Mouse (Mus musculus) kidney, postnatal 0 days (tissue): ENCODE data around the gene Hdc. TPM values are rescaled to one million over a fixed set of nuclear protein-coding genes. Genes with fewer than 3 reads are reported as not detected.

Experiments
- ATAC-seq: fragments of 200-750 bp; cut with Nextera tagmentation; replicated peaks from 2 replicates; pipeline ENCODE4 v1.8.0; 2017; ENCODE audit warnings: low read depth, moderate number of reproducible peaks, moderate TSS enrichment, moderate library complexity; ENCODE audit not compliant: low FRiP score
- DNase-seq: peaks from one replicate; pipeline ENCODE4 v3.0.0-alpha.2; 2016; ENCODE audit warnings: low spot score
- H3K27ac ChIP-seq: fragments of 300-500 bp; sonication (generic); 2 replicates; pipeline ENCODE4 v1.5.1; 2014; ENCODE audit warnings: mild to moderate bottlenecking
- H3K27me3 ChIP-seq: fragments of 300-500 bp; sonication (generic); 2 replicates; pipeline ENCODE4 v1.6.1; 2014; ENCODE audit warnings: low read length, mixed read lengths; ENCODE audit not compliant: insufficient read depth
- H3K36me3 ChIP-seq: fragments of 300-500 bp; sonication (generic); 2 replicates; pipeline ENCODE4 v1.6.1; 2014; ENCODE audit warnings: low read length, mixed read lengths; ENCODE audit not compliant: insufficient read depth
- H3K4me1 ChIP-seq: fragments of 300-500 bp; sonication (generic); replicated peaks from 2 replicates; pipeline ENCODE4 v1.6.1; 2014; ENCODE audit warnings: antibody characterized with exemption, low read length, mixed read lengths; ENCODE audit not compliant: insufficient read depth
- H3K4me2 ChIP-seq: fragments of 300-500 bp; sonication (generic); 2 replicates; pipeline ENCODE4 v1.6.1; 2014; ENCODE audit warnings: mild to moderate bottlenecking, low read length, moderate library complexity, mixed read lengths
- H3K4me3 ChIP-seq: fragments of 300-500 bp; sonication (generic); replicated peaks from 2 replicates; pipeline ENCODE4 v1.5.1; 2014; ENCODE audit warnings: low read depth, low read length
- H3K9ac ChIP-seq: fragments of 300-500 bp; sonication (generic); 2 replicates; pipeline ENCODE4 v1.6.1; 2014; ENCODE audit warnings: low read depth, low read length
- H3K9me3 ChIP-seq: fragments of 300-500 bp; sonication (generic); replicated peaks from 2 replicates; pipeline ENCODE4 v1.6.1; 2016; ENCODE audit warnings: low read length, inconsistent platforms, mixed read lengths
- CTCF ChIP-seq: IDR thresholded peaks from 2 replicates; pipeline ENCODE4 v1.5.1; 2016; ENCODE audit warnings: antibody characterized with exemption, low read depth, mild to moderate bottlenecking, moderate library complexity
- WGBS: fragments of 180-500 bp; shearing (Covaris S2); extraction: QIAGEN DNeasy Blood & Tissue Kit; methylation state at CpG from one replicate; pipeline ENCODE4 v1.1.7; 2014; 5-methylcytosine and 5-hydroxymethylcytosine counted together
- polyA plus RNA-seq: library from polyadenylated mRNA; unstranded; fragments of >200 nt; fragmentation: Nextera tagmentation; extraction: Ambion mirVana; gene quantifications from 2 replicates; pipeline ENCODE4 v1.2.1, GENCODE M21; 2015

Gene Hdc
- polyA plus RNA-seq, 1 experiment from 2014 or later, result 223 TPM

DNA sequence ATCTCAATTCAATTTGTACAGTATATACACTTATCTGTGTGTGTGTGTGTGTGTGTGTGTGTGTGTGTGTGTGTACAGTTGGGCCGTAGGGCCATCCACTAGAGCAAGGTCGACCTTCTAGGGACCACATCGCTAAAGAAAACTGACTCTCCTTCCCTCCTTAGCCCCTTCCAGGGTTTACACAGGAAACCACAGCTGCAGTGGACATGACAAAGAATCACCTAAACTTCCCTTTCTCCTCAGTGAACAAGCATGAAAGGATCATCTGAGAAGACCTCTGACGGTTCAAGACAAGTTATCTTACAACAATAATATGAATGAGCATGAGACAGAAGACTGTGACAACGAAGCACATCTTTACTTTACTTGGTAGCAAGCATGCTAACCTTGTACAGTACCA lies 67.2 kb downstream of the Hdc start:
- 15% methylated on average over 5 of the region's 5 CpGs for WGBS
- H3K9ac ChIP-seq, result no peak overlapping the region
- H3K27me3 ChIP-seq, result peaks cover 24% of the 10 kb centered on the region
- 0 out of 2 replicates have a peak, but pooled peaks cover 4% of the 10 kb centered on the region for H3K4me1 ChIP-seq
- no peak for DNase-seq
- TF ChIP-seq CTCF, result no peak
- no peak overlapping the region for H3K27ac ChIP-seq
- no peak for ATAC-seq
- no peaks in the 10 kb centered on the region for H3K9me3 ChIP-seq
- no peaks in the 10 kb centered on the region for H3K36me3 ChIP-seq
- no peak overlapping the region; the same call in 1 of the 2 replicates for H3K4me2 ChIP-seq
- H3K4me3 ChIP-seq, result no peak overlapping the region

GRCm38 (mm10) chr2:126551244-126551890 lies 67.7 kb downstream of the Hdc start:
- H3K9ac ChIP-seq, result no peak overlapping the region
- ATAC-seq, result no peak
- H3K4me3 ChIP-seq, result no peak overlapping the region
- DNase-seq, result no peak
- no peak overlapping the region for H3K27ac ChIP-seq
- 0 out of 2 replicates have a peak, but pooled peaks cover 4% of the 10 kb centered on the region for H3K4me1 ChIP-seq
- WGBS, result 76% methylated on average over 8 of the region's 8 CpGs
- H3K9me3 ChIP-seq, result no peaks in the 10 kb centered on the region
- no peak for TF ChIP-seq CTCF
- H3K27me3 ChIP-seq, result peaks cover 24% of the 10 kb centered on the region
- no peak overlapping the region for H3K4me2 ChIP-seq
- H3K36me3 ChIP-seq, result no peaks in the 10 kb centered on the region

DNA sequence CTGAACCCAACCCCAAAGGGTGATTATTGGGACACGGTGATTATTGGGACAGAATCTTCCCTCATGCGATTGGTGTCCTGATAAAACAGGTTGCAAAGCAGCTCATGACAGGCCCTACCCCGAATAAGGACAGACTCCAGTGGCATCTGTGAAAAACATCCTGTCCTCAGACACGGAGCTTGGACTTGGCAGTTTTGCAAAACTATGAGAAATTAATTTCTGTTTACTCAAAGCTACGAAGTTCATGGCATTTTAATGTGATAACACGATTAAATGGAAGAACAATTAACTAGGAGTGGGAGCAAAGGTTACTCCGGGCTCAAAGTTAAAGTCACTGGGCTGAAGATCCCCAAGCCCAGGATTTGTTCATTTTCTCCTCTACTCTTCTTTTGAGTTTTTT lies 69.4 kb downstream of the Hdc start:
- Histone ChIP-seq H3K4me1 (0 out of 2 replicates have a peak, but pooled peaks cover 4% of the 10 kb centered on the region), H3K27me3 (peaks cover 24% of the 10 kb centered on the region), H3K4me2 (no peak overlapping the region), H3K36me3 (no peaks in the 10 kb centered on the region), H3K27ac (no peak overlapping the region), H3K4me3 (no peak overlapping the region), H3K9ac (no peak overlapping the region), H3K9me3 (no peaks in the 10 kb centered on the region)
- no peak for TF ChIP-seq CTCF
- peak; percentile 10 for DNase-seq
- no peak for ATAC-seq
- 74% methylated on average over 7 of the region's 7 CpGs for WGBS

DNA sequence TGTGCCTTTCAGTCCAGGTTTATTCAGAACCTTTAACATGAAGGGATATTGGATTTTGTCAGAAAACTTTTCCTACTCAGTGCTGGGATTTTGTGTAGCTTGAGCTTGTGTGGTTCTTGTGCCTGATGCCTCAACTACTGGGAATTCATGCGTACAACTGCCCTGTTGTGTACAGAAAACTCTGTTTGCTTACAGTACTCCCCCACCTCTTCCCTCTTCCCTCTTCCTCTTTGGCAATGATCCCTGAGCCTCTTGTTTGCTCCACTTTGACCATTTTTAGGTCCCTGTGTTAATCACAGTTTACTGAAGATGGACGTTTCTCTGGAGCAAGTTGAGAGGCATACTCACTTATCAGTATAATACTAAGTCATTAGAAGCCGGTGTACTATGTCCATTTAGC lies 72.7 kb downstream of the Hdc start:
- ATAC-seq (no peak), DNase-seq (no peak)
- WGBS, result 68% methylated on average over 3 of the region's 3 CpGs

GRCm38 (mm10) chr2:126545297-126545696 lies 73.8 kb downstream of the Hdc start:
- Histone ChIP-seq H3K4me1 (no peaks in the 10 kb centered on the region), H3K36me3 (no peaks in the 10 kb centered on the region), H3K27ac (no peak overlapping the region), H3K4me2 (no peak overlapping the region), H3K9me3 (no peaks in the 10 kb centered on the region), H3K4me3 (no peak overlapping the region), H3K27me3 (no peaks in the 10 kb centered on the region), H3K9ac (no peak overlapping the region)
- DNase-seq (no peak), ATAC-seq (no peak)
- TF ChIP-seq CTCF, result no peak
- WGBS, result 63% methylated on average over 5 of the region's 5 CpGs

More for the DNA sequence above, 72.7 kb downstream of the Hdc start:
- H3K27me3 ChIP-seq, result peaks cover 6% of the 10 kb centered on the region; the same call in 1 of the 2 replicates
- H3K4me2 ChIP-seq, result no peak overlapping the region
- no peak for TF ChIP-seq CTCF
- H3K9ac ChIP-seq, result no peak overlapping the region
- H3K27ac ChIP-seq, result no peak overlapping the region
- no peaks in the 10 kb centered on the region for H3K4me1 ChIP-seq
- H3K9me3 ChIP-seq, result no peaks in the 10 kb centered on the region
- no peak overlapping the region for H3K4me3 ChIP-seq
- no peaks in the 10 kb centered on the region for H3K36me3 ChIP-seq

Other genes starting within 250 kb of the Hdc start
- 0.12 and 0.18 TPM in 2 replicates for gene Atp8b4, start 118.6 kb downstream of the Hdc start, polyA plus RNA-seq
- gene Slc27a2, start 66.9 kb downstream of the Hdc start, polyA plus RNA-seq, result 214 and 258 TPM in 2 replicates
- 36.7 and 40.7 TPM in 2 replicates for gene Gabpb1, start 57.0 kb upstream of the Hdc start, polyA plus RNA-seq
- 35.7 and 42.1 TPM in 2 replicates for gene Usp8, start 88.0 kb upstream of the Hdc start, polyA plus RNA-seq
- 2.9 and 3.0 TPM in 2 replicates for gene Usp50, start 164.2 kb upstream of the Hdc start, polyA plus RNA-seq